Mouse (Mus musculus) B cell, adult 2 months (primary cell): ENCODE data around the gene Slc12a9.
A peak's percentile ranks its signal among the peaks of the same experiment; 100 is the strongest.

Experiments
- DNase-seq, 2 experiments: peaks; one replicate each; pipeline ENCODE4 v3.0.0; 2022

Gene Slc12a9

GRCm38 (mm10) chr5:137346388-137346787 is 13.0 kb upstream of the Slc12a9 start:
- DNase-seq: no peak

- no peak for DNase-seq
Observed at GRCm38 (mm10) chr5:137345821-137346220, 12.4 kb upstream of the Slc12a9 start.

GRCm38 (mm10) chr5:137343869-137344268 is 10.5 kb upstream of the Slc12a9 start:
- peak; percentile 10 to 24 for DNase-seq

- no peak for DNase-seq
Observed at GRCm38 (mm10) chr5:137343412-137343811, 10.0 kb upstream of the Slc12a9 start.

- DNase-seq: no peak
Observed at GRCm38 (mm10) chr5:137342407-137343012, 9.1 kb upstream of the Slc12a9 start.

- DNase-seq: no peak
Observed at GRCm38 (mm10) chr5:137340222-137340621, 6.8 kb upstream of the Slc12a9 start.

GRCm38 (mm10) chr5:137339290-137339979 is 6.0 kb upstream of the Slc12a9 start:
- DNase-seq: peak in 1 of 2 experiments; percentile 7

- DNase-seq: peak in 1 of 2 experiments; percentile 14
Observed at GRCm38 (mm10) chr5:137338663-137339289, 5.4 kb upstream of the Slc12a9 start.

GRCm38 (mm10) chr5:137338256-137338655 is 4.9 kb upstream of the Slc12a9 start:
- peak; percentile 74 to 78 for DNase-seq

- DNase-seq: no peak
Observed at GRCm38 (mm10) chr5:137337190-137337589, 3.8 kb upstream of the Slc12a9 start.

GRCm38 (mm10) chr5:137335066-137335465 is 1.7 kb upstream of the Slc12a9 start:
- no peak for DNase-seq

GRCm38 (mm10) chr5:137334317-137334716 is 920 bp upstream of the Slc12a9 start:
- DNase-seq: no peak

GRCm38 (mm10) chr5:137332857-137333511 is 413 bp downstream of the Slc12a9 start:
- no peak for DNase-seq

GRCm38 (mm10) chr5:137330910-137331309 is 2.5 kb downstream of the Slc12a9 start:
- no peak for DNase-seq

GRCm38 (mm10) chr5:137320996-137321395 is 12.4 kb downstream of the Slc12a9 start:
- no peak for DNase-seq

- DNase-seq: no peak
Observed at GRCm38 (mm10) chr5:137318570-137318969, 14.8 kb downstream of the Slc12a9 start.

- DNase-seq: no peak
Observed at GRCm38 (mm10) chr5:137317361-137317760, 16.0 kb downstream of the Slc12a9 start.

- peak; percentile 47 to 50 for DNase-seq
Observed at GRCm38 (mm10) chr5:137315084-137315903, 18.1 kb downstream of the Slc12a9 start.

GRCm38 (mm10) chr5:137314193-137315083 is 19.0 kb downstream of the Slc12a9 start, which contains the start of gene Trip6:
Gene Trip6 (minus strand): TSS chr5:137314404.
- no peak for DNase-seq

GRCm38 (mm10) chr5:137313466-137314192 is 19.8 kb downstream of the Slc12a9 start:
- DNase-seq: no peak

GRCm38 (mm10) chr5:137308356-137308755 is 25.0 kb downstream of the Slc12a9 start:
- DNase-seq: no peak
